Mouse (Mus musculus) thymus, adult 2 months (tissue): ENCODE results near the gene Rab44.
A peak's percentile ranks its signal among the peaks of the same experiment; 100 is the strongest.

Source experiments
- CTCF ChIP-seq: fragments of 200-500 bp; IDR thresholded peaks from 2 replicates; pipeline ENCODE4 v1.5.1; 2012; ENCODE audit warnings: mild to moderate bottlenecking, control low read depth, low read length, moderate library complexity, borderline replicate concordance; ENCODE audit not compliant: control insufficient read depth, poor library complexity, insufficient read depth; ENCODE audit errors: extremely low read depth
- POLR2A ChIP-seq: fragments of 200-500 bp; IDR thresholded peaks from 2 replicates; pipeline ENCODE4 v1.6.1; 2012; ENCODE audit warnings: mild to moderate bottlenecking, low read length, control low read depth, moderate library complexity; ENCODE audit not compliant: control insufficient read depth, poor library complexity, insufficient read depth; ENCODE audit errors: extremely low read depth

- TF ChIP-seq POLR2A (0 out of 2 replicates have a peak, but pooled peaks have one; percentile 7), CTCF (peak; percentile 76)
Observed at GRCm38 (mm10) chr17:29168996-29169601, 55.2 kb downstream of the Rab44 start.
